Mouse (Mus musculus): ENCODE results near the gene Gm4952. TPM values are rescaled to one million over a fixed set of nuclear protein-coding genes. Genes with fewer than 3 reads are reported as not detected.

Gm4952 gene
- polyA plus RNA-seq (2012; ENCODE audit: insufficient read depth, low replicate concordance): not detected in 2 replicates

DNA sequence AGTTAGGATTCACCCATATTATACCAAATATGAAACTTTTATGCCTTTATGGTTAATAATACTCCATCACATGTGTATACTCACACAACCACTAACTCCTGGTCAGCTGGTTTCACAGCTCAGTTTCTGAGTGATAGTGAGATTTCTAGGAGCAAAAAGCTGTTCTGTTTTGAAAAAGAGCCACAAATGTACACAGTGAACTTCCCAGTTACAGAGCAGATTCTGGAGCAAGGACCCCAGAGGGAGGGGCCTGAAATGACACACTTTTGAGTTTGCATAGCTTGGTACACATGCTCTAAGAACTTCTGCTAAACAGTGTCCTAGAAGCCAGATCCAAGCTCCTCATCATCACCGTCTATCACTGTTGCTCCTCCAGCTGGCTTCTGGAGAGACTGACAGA lies at the start of gene Gm4952:
TSS of gene Gm4952 (plus strand) at position 301 of the 400 bp plus-strand sequence.
- no peak for TF ChIP-seq FLI1 (IDR thresholded peaks at IDR 0.05; ENCODE audit: low read length)
- TF ChIP-seq GATA1 (IDR thresholded peaks at IDR 0.05; ENCODE audit: borderline replicate concordance, low read length): no peak
- Histone ChIP-seq H3K9me3 (no peaks in the 10 kb centered on the region), H3K4me3 (replicated peaks) (no peak within 1 kb of the TSS), H3K27me3 (replicated peaks) (peaks cover 18% of the 10 kb centered on the region), H3K4me1 (peaks cover 30% of the 10 kb centered on the region), H3K36me3 (replicated peaks; ENCODE audit: low read length) (no peaks in the 10 kb centered on the region)

DNA sequence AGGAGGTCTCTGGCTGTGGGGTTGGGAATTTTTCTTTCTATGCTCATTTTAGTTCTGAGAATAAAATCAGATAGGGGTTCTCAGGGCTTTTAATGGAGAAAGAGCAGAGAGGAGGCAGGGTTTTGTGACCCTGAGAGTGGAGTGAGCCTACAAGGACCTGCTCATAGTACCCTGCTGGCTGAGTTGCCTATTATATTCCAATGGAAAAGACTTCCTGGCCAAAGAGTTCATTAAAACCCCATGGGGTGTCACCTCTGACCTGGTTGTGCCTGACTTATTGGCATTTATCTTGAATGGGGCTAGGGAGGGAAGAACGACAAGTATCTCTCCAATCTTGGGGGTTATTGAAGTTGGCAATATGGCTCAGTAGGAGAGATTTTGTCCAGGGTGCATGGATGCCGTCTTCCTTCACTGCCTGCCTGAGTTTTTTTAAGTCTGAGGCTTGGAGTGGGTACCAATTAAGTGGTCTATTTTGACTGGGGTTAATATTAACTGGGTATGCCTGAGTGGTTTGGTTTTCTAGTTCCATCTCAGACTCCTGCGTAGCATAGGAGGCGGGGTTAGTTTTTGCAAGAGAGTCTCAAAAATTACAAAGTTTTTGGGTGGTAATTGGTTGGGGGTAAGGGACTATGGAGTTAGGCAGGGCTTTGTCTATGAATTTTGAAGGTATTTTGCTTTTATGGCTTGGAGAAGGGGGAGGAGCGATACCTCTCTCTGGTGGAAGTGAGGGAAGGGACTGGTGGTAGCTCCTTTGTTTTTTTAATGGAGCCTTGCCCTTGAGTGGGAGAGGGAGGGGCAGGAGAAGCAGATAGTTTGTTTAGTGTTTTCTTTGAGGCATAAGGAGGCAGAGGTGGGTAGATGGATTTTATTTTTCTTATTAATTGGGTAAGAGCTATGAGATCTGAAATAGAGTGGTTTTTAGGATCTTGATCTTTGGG lies 49.5 kb upstream of the Gm4952 start:
- Histone ChIP-seq H3K36me3 (replicated peaks; ENCODE audit: low read length) (no peaks in the 10 kb centered on the region), H3K9me3 (no peaks in the 10 kb centered on the region)
- TF ChIP-seq GATA1 (IDR thresholded peaks at IDR 0.05; ENCODE audit: borderline replicate concordance, low read length): no peak
- TF ChIP-seq FLI1 (IDR thresholded peaks at IDR 0.05; ENCODE audit: low read length): no peak

DNA sequence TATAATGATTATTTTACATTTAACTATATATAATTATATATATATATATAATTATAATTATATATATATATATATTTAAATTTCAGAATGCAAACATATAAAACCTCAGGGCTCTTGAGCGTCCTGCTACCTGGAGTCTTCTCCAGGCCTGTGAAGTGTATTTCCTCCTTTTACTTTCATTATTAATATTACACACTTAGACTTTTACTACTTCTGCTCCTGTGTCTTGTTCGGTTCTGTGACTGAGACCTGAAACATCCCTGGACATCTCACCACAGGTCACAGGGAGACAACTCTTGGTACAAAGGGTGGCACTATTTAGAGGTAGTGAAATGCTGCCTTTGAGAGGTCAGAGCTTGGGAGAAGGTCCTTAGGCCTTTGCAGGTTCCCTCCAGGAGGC lies 43.5 kb upstream of the Gm4952 start:
- no peaks in the 10 kb centered on the region for H3K9me3 ChIP-seq
- H3K4me3 ChIP-seq (replicated peaks): no peak overlapping the region
- no peaks in the 10 kb centered on the region for H3K27me3 ChIP-seq (replicated peaks)
- 0 out of 2 replicates have a peak, but pooled peaks cover 6% of the 10 kb centered on the region for H3K4me1 ChIP-seq
- H3K36me3 ChIP-seq (replicated peaks; ENCODE audit: low read length): no peaks in the 10 kb centered on the region
- TF ChIP-seq FLI1 (IDR thresholded peaks at IDR 0.05; ENCODE audit: low read length) (no peak), GATA1 (IDR thresholded peaks at IDR 0.05; ENCODE audit: borderline replicate concordance, low read length) (no peak)

More for the DNA sequence above, 49.5 kb upstream of the Gm4952 start:
- H3K27me3 ChIP-seq (replicated peaks): no peaks in the 10 kb centered on the region
- no peaks in the 10 kb centered on the region; the same call in 1 of the 2 replicates for H3K4me1 ChIP-seq
- no peak overlapping the region for H3K4me3 ChIP-seq (replicated peaks)

GRCm38 (mm10) chr19:12558219-12558618 lies 41.6 kb upstream of the Gm4952 start:
- Histone ChIP-seq H3K4me3 (replicated peaks) (no peak overlapping the region), H3K4me1 (0 out of 2 replicates have a peak, but pooled peaks cover 6% of the 10 kb centered on the region), H3K36me3 (replicated peaks; ENCODE audit: low read length) (no peaks in the 10 kb centered on the region), H3K9me3 (no peaks in the 10 kb centered on the region), H3K27me3 (replicated peaks) (no peaks in the 10 kb centered on the region)
- TF ChIP-seq FLI1 (IDR thresholded peaks at IDR 0.05; ENCODE audit: low read length): no peak
- TF ChIP-seq GATA1 (IDR thresholded peaks at IDR 0.05; ENCODE audit: borderline replicate concordance, low read length): no peak

DNA sequence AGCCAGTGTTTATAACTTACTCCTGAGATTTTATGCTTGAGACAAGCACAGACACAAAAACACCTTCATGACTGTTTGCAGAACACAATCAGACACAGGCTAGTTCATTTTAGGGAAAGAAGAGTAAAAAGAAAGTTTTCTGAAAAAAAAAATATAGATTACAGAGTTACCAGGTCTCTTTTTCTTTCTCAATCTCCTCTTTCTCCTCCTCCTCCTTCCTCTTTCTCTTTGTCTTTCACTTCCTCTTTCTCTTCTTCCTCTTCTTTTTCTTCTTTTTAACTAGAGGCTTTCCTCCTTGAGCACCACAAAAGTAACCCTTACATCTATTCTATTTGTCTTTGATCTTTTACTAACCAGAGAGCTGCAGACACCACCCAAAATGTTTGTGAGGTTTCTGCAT lies 35.6 kb upstream of the Gm4952 start:
- Histone ChIP-seq H3K4me1 (no peaks in the 10 kb centered on the region), H3K27me3 (replicated peaks) (no peaks in the 10 kb centered on the region), H3K9me3 (no peaks in the 10 kb centered on the region), H3K4me3 (replicated peaks) (no peak overlapping the region), H3K36me3 (replicated peaks; ENCODE audit: low read length) (no peaks in the 10 kb centered on the region)
- TF ChIP-seq GATA1 (IDR thresholded peaks at IDR 0.05; ENCODE audit: borderline replicate concordance, low read length) (no peak), FLI1 (IDR thresholded peaks at IDR 0.05; ENCODE audit: low read length) (no peak)

DNA sequence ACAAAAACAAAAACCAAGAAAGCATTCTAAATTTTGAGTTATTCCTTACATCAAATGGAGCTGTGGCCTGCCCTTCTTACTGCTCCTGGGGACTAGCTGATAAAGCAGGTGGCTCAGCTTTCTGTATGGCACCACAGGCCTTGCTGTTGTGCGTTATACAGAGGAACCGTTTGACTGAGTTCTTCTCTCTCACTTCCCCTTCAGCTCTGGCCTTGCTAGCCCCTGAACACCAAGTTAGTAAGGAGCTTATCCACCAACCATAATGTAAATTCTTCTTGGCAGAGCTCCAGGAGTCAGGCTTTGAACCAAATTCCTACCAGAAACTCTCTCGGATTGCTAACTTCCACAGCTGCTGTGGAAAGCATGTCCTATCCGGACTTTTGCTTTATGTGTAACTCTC lies 32.8 kb upstream of the Gm4952 start:
- H3K36me3 ChIP-seq (replicated peaks; ENCODE audit: low read length): no peaks in the 10 kb centered on the region
- TF ChIP-seq GATA1 (IDR thresholded peaks at IDR 0.05; ENCODE audit: borderline replicate concordance, low read length) (no peak), FLI1 (IDR thresholded peaks at IDR 0.05; ENCODE audit: low read length) (no peak)
- no peak overlapping the region for H3K4me3 ChIP-seq (replicated peaks)
- no peaks in the 10 kb centered on the region for H3K27me3 ChIP-seq (replicated peaks)
- peaks cover 13% of the 10 kb centered on the region for H3K4me1 ChIP-seq
- no peaks in the 10 kb centered on the region for H3K9me3 ChIP-seq

- TF ChIP-seq FLI1 (IDR thresholded peaks at IDR 0.05; ENCODE audit: low read length): no peak
- TF ChIP-seq GATA1 (IDR thresholded peaks at IDR 0.05; ENCODE audit: borderline replicate concordance, low read length): no peak
- Histone ChIP-seq H3K27me3 (replicated peaks) (no peaks in the 10 kb centered on the region), H3K36me3 (replicated peaks; ENCODE audit: low read length) (peaks cover 4% of the 10 kb centered on the region), H3K4me3 (replicated peaks) (peak overlapping the region; percentile 86), H3K9me3 (no peaks in the 10 kb centered on the region), H3K4me1 (peaks cover 42% of the 10 kb centered on the region)
Observed at GRCm38 (mm10) chr19:12570866-12571265, 28.9 kb upstream of the Gm4952 start.

DNA sequence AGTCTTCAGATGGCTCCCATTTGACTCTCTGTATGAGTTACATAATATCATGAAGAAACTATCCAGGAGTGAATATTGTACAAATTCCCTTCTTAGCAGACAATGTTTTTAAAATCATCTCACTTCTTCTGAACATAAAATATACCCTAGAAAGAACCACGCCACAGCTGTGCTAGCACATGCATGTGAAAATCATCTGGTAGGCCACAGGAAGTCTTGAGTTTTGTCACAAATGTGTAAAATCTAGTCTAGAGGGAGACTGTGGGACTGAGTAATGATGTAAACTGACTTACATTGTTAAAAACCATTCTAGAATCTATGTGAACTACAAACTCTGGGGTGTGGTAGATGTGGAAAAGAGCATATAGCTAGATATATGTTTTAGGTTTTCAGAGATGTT lies 28.1 kb upstream of the Gm4952 start:
- Histone ChIP-seq H3K36me3 (replicated peaks; ENCODE audit: low read length) (peaks cover 6% of the 10 kb centered on the region), H3K9me3 (no peaks in the 10 kb centered on the region), H3K4me3 (replicated peaks) (no peak overlapping the region), H3K4me1 (peaks cover 50% of the 10 kb centered on the region), H3K27me3 (replicated peaks) (no peaks in the 10 kb centered on the region)
- TF ChIP-seq GATA1 (IDR thresholded peaks at IDR 0.05; ENCODE audit: borderline replicate concordance, low read length) (no peak), FLI1 (IDR thresholded peaks at IDR 0.05; ENCODE audit: low read length) (no peak)

GRCm38 (mm10) chr19:12572614-12573265 lies 27.0 kb upstream of the Gm4952 start:
- no peaks in the 10 kb centered on the region for H3K27me3 ChIP-seq (replicated peaks)
- H3K9me3 ChIP-seq: no peaks in the 10 kb centered on the region
- H3K4me3 ChIP-seq (replicated peaks): peak overlapping the region; percentile 91
- H3K4me1 ChIP-seq: peaks cover 61% of the 10 kb centered on the region
- H3K36me3 ChIP-seq (replicated peaks; ENCODE audit: low read length): peaks cover 15% of the 10 kb centered on the region
- no peak for TF ChIP-seq GATA1 (IDR thresholded peaks at IDR 0.05; ENCODE audit: borderline replicate concordance, low read length)
- no peak for TF ChIP-seq FLI1 (IDR thresholded peaks at IDR 0.05; ENCODE audit: low read length)
